Mouse (Mus musculus) intestine, embryonic 16.5 days (tissue): ENCODE measurements around the gene Slc6a13. TPM values are rescaled to one million over a fixed set of nuclear protein-coding genes. Genes with fewer than 3 reads are reported as not detected.

Source experiments
- ATAC-seq: fragments of 200-750 bp; cut with Nextera tagmentation; 2 replicates; pipeline ENCODE4 v1.8.0; 2017; ENCODE audit warnings: moderate TSS enrichment, moderate library complexity
- H3K27ac ChIP-seq: fragments of 300-500 bp; sonication (generic); 2 replicates; pipeline ENCODE4 v1.5.1; 2014; ENCODE audit warnings: mild to moderate bottlenecking, low read length
- H3K27me3 ChIP-seq: fragments of 300-500 bp; sonication (generic); replicated peaks from 2 replicates; pipeline ENCODE4 v1.6.1; 2014; ENCODE audit warnings: low read length, control low read depth, mixed read lengths; ENCODE audit not compliant: control insufficient read depth, insufficient read depth
- H3K36me3 ChIP-seq: fragments of 300-500 bp; sonication (generic); 2 replicates; pipeline ENCODE4 v1.6.1; 2014; ENCODE audit warnings: low read length, control low read depth; ENCODE audit not compliant: control insufficient read depth, insufficient read depth
- H3K4me1 ChIP-seq: fragments of 300-500 bp; sonication (generic); 2 replicates; pipeline ENCODE4 v1.6.1; 2014; ENCODE audit warnings: low read length, control low read depth, mixed read lengths; ENCODE audit not compliant: control insufficient read depth, insufficient read depth
- H3K4me2 ChIP-seq: fragments of 300-500 bp; sonication (generic); 2 replicates; pipeline ENCODE4 v1.6.1; 2014; ENCODE audit warnings: low read depth, low read length, control low read depth
- H3K4me3 ChIP-seq: fragments of 300-500 bp; sonication (generic); 2 replicates; pipeline ENCODE4 v1.5.1; 2014; ENCODE audit warnings: mild to moderate bottlenecking, low read length
- H3K9ac ChIP-seq: fragments of 300-500 bp; sonication (generic); 2 replicates; pipeline ENCODE4 v1.6.1; 2014; ENCODE audit warnings: low read depth, low read length
- H3K9me3 ChIP-seq: fragments of 300-500 bp; sonication (generic); 2 replicates; pipeline ENCODE4 v1.6.1; 2016; ENCODE audit warnings: low read length, control low read depth; ENCODE audit not compliant: control insufficient read depth
- WGBS: fragments of 180-500 bp; shearing (Covaris S2); extraction: QIAGEN DNeasy Blood & Tissue Kit; methylation state at CpG from one replicate; pipeline ENCODE4 v1.1.7; 2014; 5-methylcytosine and 5-hydroxymethylcytosine counted together
- polyA plus RNA-seq: library from polyadenylated mRNA; unstranded; fragments of >200 nt; fragmentation: Nextera tagmentation; extraction: Ambion mirVana; gene quantifications from 2 replicates; pipeline ENCODE4 v1.2.1, GENCODE M21; 2015

Gene Slc6a13
- polyA plus RNA-seq, 1 experiment from 2014 or later: 1.4 TPM

DNA sequence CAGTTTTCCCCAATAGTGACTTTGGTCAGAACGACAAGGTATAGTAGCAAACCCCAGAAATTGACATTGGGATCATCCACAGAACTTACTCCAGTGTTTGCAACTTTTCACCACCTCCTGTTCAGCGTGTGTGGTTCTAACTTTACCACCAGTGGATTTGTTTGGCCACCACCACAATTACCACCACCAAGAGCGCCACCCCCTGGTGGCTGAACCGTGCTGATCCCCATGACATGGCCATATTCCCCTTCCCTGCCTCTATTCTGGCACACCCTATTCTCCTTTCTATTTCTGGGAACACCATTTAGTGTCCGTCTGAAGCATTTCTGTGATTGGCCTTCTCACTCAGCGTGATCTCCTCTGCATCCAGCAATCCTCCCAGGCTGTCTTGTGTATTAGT lies 19.1 kb downstream of the Slc6a13 start:
- no peaks in the 10 kb centered on the region for H3K36me3 ChIP-seq
- no peak overlapping the region for H3K9ac ChIP-seq
- no peak overlapping the region for H3K4me2 ChIP-seq
- 63% methylated on average over 6 of the region's 6 CpGs for WGBS
- H3K27me3 ChIP-seq: no peaks in the 10 kb centered on the region
- no peak for ATAC-seq
- H3K27ac ChIP-seq: no peak overlapping the region
- H3K9me3 ChIP-seq: no peaks in the 10 kb centered on the region
- H3K4me3 ChIP-seq: no peak overlapping the region
- H3K4me1 ChIP-seq: no peaks in the 10 kb centered on the region

DNA sequence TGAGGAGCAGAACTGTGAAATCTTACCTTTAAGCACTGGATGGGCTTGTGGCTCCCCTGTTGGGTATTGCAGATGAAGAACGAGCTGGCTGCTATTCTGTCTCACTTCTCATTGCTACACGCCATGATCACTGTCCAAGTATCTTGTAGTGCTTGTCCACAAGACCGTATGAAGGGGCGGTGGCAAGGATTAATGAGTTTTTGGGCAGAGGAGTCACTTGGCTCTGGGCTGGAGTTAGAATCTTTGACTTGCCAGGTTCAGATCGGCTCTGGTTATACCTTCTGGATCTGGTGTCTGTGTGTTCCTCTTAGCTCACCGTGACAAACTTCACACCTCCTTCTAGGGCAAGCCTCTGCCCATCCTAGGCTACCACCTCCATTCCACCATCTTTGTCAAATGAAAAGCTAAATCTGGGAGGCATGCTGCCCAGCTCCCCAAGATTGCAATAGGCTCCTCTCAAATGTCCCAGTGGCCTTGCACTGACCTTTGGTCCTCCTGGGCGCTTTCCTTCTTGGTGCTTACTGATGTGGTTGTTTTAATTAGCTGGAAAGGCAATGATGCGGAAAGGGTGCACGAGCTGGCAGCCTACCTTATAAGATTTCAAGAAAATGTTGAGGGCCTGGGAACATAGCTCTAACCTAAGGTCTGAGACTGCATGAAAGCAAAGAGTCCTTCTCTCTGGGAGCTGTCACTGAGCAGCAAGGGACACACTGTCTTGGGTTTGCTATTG lies 22.5 kb downstream of the Slc6a13 start:
- ATAC-seq: no peak
- no peaks in the 10 kb centered on the region for H3K9me3 ChIP-seq
- H3K4me3 ChIP-seq: no peak overlapping the region
- no peaks in the 10 kb centered on the region for H3K36me3 ChIP-seq
- no peak overlapping the region for H3K27ac ChIP-seq
- no peak overlapping the region for H3K4me2 ChIP-seq
- H3K4me1 ChIP-seq: no peaks in the 10 kb centered on the region
- 86% methylated on average over 9 of the region's 9 CpGs for WGBS
- no peak overlapping the region for H3K9ac ChIP-seq
- H3K27me3 ChIP-seq: no peaks in the 10 kb centered on the region

DNA sequence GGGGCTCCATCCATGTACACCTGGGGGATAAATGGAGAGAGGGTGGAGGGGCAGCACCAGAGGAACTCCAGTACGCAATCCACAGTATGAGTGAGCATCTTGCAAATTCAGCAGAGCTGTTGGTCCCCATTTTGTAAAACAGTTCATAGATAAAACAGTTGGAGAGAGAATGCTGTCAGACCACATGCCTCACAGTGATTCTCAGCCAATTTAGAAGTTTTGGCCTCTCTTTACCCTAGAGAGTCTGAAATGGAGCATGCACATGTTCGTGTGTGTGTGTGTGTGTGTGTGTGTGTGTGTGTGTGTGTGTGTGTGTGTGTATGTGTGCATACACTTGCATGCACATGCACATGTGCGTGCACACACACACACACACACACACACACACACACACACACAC lies 25.3 kb downstream of the Slc6a13 start:
- 88% methylated on average over 3 of the region's 3 CpGs for WGBS
- Histone ChIP-seq H3K4me2 (no peak overlapping the region), H3K27me3 (no peaks in the 10 kb centered on the region), H3K4me3 (no peak overlapping the region), H3K9ac (no peak overlapping the region), H3K9me3 (no peaks in the 10 kb centered on the region), H3K4me1 (peaks cover 7% of the 10 kb centered on the region; the same call in 1 of the 2 replicates), H3K36me3 (no peaks in the 10 kb centered on the region), H3K27ac (no peak overlapping the region)
- ATAC-seq: no peak

DNA sequence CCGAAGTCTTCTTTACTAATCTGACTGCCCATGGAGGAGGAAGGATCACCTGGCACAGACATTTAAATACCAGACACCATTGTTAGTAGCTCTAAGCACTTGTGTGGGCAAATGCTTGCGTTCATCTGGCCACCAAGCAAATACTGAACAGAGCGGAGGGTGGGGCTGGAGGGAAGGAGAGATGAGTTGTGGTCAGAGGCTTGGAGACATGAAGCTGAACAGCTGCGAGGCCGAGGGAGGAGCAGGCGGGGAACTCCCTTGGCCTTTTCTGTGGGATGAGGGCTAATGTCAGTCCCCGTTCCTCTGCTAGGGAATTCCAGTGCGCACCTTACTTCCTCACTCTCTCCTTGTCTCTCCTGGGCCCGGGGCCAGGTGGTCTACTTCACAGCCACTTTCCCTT lies 25.7 kb downstream of the Slc6a13 start:
- Histone ChIP-seq H3K27ac (no peak overlapping the region), H3K4me2 (no peak overlapping the region), H3K4me1 (peaks cover 7% of the 10 kb centered on the region; the same call in 1 of the 2 replicates), H3K4me3 (no peak overlapping the region), H3K27me3 (no peaks in the 10 kb centered on the region), H3K9me3 (no peaks in the 10 kb centered on the region), H3K36me3 (no peaks in the 10 kb centered on the region), H3K9ac (no peak overlapping the region)
- WGBS: 63% methylated on average over 9 of the region's 9 CpGs
- no peak for ATAC-seq

DNA sequence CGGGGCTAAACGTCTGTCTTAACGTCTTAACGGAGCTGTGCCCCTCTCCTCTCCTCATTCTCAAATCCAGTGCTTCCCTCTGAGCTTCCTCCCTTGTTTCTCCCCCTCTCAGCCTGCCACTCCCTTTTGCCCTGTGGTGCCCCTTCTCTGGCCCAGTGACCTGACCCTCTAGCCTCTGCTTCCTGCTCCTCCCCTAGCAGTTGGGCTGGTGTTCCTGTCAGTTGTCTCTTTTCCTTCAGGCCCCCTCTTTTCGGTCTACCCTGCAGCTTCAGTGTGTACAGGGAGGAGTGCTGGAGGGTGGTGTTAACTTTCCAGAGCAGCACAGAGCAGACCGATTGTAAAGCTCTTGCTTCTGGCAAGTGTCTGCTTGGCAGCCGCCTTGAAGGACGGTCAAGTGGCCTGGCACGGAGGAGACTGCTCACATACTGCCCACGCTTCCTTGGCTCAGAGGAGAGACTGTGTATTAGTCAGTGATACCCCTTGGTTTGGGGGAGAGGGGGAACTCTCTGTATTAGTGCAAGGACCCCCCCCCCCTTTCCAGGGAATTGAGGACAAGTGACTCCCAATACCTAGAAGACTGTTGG lies 26.6 kb downstream of the Slc6a13 start:
- Histone ChIP-seq H3K4me3 (no peak overlapping the region), H3K36me3 (no peaks in the 10 kb centered on the region), H3K4me2 (no peak overlapping the region), H3K9ac (no peak overlapping the region), H3K27ac (no peak overlapping the region), H3K27me3 (no peaks in the 10 kb centered on the region), H3K9me3 (no peaks in the 10 kb centered on the region), H3K4me1 (peaks cover 7% of the 10 kb centered on the region; the same call in 1 of the 2 replicates)
- 0 out of 2 replicates have a peak, but pooled peaks have one; percentile 28 for ATAC-seq
- WGBS: 43% methylated on average over 10 of the region's 10 CpGs

DNA sequence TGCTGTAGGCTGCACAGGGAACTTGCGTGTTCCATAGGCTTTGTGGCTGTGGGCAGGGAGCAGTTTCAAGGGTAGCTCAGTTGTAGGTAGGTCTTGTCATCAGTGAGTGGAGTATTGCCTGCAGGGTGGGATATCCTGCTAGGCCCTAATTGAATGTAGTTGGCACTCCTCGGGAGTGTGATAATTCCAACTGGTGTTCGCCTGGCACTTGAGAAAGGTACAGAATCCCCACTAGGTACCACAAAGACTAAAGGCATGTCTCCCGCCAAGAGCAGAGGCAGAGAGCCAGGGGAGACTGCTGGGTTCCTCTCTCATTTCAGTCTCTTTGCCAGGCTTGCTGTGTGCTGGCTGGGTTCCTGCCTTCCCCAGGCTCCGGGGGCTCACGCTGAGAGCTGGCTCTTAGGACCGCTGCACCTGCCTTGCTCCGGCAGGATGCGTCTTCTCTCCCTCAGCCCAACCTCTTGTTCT lies 28.4 kb downstream of the Slc6a13 start:
- Histone ChIP-seq H3K4me3 (no peak overlapping the region), H3K27ac (no peak overlapping the region), H3K9me3 (no peaks in the 10 kb centered on the region), H3K9ac (no peak overlapping the region), H3K27me3 (no peaks in the 10 kb centered on the region), H3K36me3 (no peaks in the 10 kb centered on the region), H3K4me2 (no peak overlapping the region), H3K4me1 (peaks cover 7% of the 10 kb centered on the region; the same call in 1 of the 2 replicates)
- 65% methylated on average over 9 of the region's 9 CpGs for WGBS
- no peak for ATAC-seq

DNA sequence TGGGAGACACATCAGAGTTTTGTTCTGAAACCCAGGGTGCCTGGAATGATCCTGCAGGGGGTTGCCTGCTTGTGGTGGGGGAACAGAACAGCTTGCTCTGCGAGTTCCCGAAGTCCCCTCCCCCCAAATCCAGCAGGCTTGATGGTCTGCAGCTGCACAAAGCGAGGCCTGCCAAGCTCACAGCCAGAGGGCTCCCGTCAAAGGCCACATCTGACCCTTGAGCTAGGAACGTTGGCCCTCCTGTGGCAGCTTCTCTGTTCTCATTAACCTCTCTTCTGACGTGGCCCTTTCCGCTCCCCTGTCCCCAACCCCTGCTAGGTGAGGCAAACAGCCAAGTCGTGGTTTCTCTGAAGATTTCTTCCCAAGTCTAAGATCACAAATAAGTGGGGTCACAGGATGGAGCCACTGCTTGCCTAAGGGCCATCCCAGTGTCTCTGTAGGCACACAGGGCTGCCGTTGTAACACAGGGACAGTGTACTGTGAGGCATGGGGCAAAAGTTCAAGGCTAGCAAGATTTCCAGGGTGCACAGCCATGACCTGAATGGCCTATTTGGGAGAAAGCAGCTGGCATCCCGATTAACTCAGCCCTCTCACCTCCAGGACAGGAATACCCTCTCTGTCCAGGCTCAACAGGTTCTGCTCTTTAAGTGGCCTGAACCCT lies 30.0 kb downstream of the Slc6a13 start:
- peak; percentile 62; the same call in 1 of the 2 replicates for ATAC-seq
- Histone ChIP-seq H3K4me2 (no peak overlapping the region), H3K9me3 (no peaks in the 10 kb centered on the region), H3K36me3 (no peaks in the 10 kb centered on the region), H3K27me3 (no peaks in the 10 kb centered on the region), H3K4me3 (no peak overlapping the region), H3K27ac (no peak overlapping the region), H3K4me1 (peaks cover 7% of the 10 kb centered on the region; the same call in 1 of the 2 replicates), H3K9ac (no peak overlapping the region)
- 16% methylated on average over 10 of the region's 10 CpGs for WGBS

DNA sequence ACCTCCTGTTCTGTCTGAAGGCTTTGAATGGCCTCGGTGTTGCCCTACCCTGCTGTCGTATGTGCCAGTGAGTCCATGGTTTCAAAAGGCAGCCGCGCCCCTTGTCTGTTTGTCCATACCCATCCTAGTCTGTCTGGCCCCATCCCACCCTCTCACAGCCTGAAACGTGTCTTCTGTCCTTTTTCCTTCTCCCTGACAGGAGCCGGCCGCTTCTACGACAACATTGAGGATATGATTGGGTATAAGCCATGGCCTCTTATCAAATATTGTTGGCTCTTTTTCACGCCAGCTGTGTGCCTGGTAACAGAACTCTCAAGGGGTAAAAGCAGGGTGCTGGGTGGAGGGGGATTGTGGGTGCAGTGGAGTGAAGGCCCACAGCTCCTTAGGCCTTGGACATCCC lies 35.8 kb downstream of the Slc6a13 start:
- no peak for ATAC-seq
- Histone ChIP-seq H3K27ac (no peak overlapping the region), H3K36me3 (no peaks in the 10 kb centered on the region), H3K9ac (no peak overlapping the region), H3K4me1 (no peaks in the 10 kb centered on the region), H3K27me3 (no peaks in the 10 kb centered on the region), H3K9me3 (no peaks in the 10 kb centered on the region), H3K4me2 (no peak overlapping the region), H3K4me3 (no peak overlapping the region)
- 82% methylated on average over 9 of the region's 9 CpGs for WGBS

DNA sequence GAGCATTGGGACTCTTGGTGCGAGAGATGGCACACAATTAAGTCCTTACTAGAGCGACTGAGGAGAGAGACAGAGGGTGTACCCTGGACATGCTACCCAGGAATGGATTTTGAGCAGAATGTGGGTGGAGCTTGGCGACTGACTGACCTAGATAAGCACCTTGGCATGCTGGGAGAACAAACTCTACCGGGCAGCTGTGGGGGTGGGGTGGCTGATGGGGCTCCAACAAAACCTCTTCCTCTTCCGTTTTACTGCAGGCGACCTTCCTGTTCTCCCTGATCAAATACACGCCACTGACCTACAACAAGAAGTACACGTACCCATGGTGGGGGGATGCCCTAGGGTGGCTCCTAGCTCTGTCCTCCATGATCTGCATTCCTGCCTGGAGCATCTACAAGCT lies 36.5 kb downstream of the Slc6a13 start:
- no peaks in the 10 kb centered on the region for H3K27me3 ChIP-seq
- H3K27ac ChIP-seq: no peak overlapping the region
- H3K4me2 ChIP-seq: no peak overlapping the region
- H3K4me3 ChIP-seq: no peak overlapping the region
- 0 out of 2 replicates have a peak, but pooled peaks have one; percentile 27 for ATAC-seq
- H3K4me1 ChIP-seq: no peaks in the 10 kb centered on the region
- 48% methylated on average over 8 of the region's 8 CpGs for WGBS
- H3K9ac ChIP-seq: no peak overlapping the region
- H3K36me3 ChIP-seq: no peaks in the 10 kb centered on the region
- H3K9me3 ChIP-seq: no peaks in the 10 kb centered on the region
